Mouse (Mus musculus) G1E (cell line): Measurements from ENCODE around the gene Efcab6. TPM values are rescaled to one million over a fixed set of nuclear protein-coding genes. Genes with fewer than 3 reads are reported as not detected.

ENCODE experiments used
- ATAC-seq: 2 replicates; pipeline ENCODE4 v1.8.0; 2016; ENCODE audit warnings: mild to moderate bottlenecking; ENCODE audit not compliant: insufficient number of reproducible peaks, poor library complexity, low FRiP score, severe bottlenecking; ENCODE audit errors: extremely low read depth
- DNase-seq: peaks from one replicate; pipeline ENCODE4 v3.0.0; 2012; ENCODE audit warnings: low spot score
- H3K27me3 ChIP-seq: 2 replicates; pipeline ENCODE4 v1.6.1; 2012; ENCODE audit warnings: mild to moderate bottlenecking, low read length, inconsistent platforms; ENCODE audit not compliant: insufficient read depth
- H3K36me3 ChIP-seq: replicated peaks from 2 replicates; pipeline ENCODE3; 2012; ENCODE audit warnings: mild to moderate bottlenecking, inconsistent platforms
- H3K4me1 ChIP-seq: 2 replicates; pipeline ENCODE4 v1.6.1; 2012; ENCODE audit warnings: low read depth, low read length, inconsistent platforms, mixed read lengths; ENCODE audit not compliant: insufficient read depth
- H3K4me3 ChIP-seq: 2 replicates; pipeline ENCODE4 v1.5.1; 2012; ENCODE audit warnings: low read depth, mild to moderate bottlenecking, inconsistent platforms, low read length, moderate library complexity, mixed read lengths
- H3K9me3 ChIP-seq: replicated peaks from 2 replicates; pipeline ENCODE4 v1.6.1; 2012; ENCODE audit warnings: inconsistent platforms
- CTCF ChIP-seq: IDR thresholded peaks from 2 replicates; pipeline ENCODE4 v1.5.1; 2012; ENCODE audit warnings: low read depth, low read length, inconsistent platforms, mixed read lengths
- GATA1 ChIP-seq: IDR thresholded peaks from 2 replicates; pipeline ENCODE4 v1.6.1; 2012; ENCODE audit warnings: borderline replicate concordance, low read length, inconsistent platforms, mixed read lengths
- GATA2 ChIP-seq: IDR thresholded peaks from 2 replicates; pipeline ENCODE4 v1.6.1; 2012; ENCODE audit warnings: low read depth, low read length, inconsistent platforms, borderline replicate concordance
- POLR2AphosphoS5 ChIP-seq: IDR thresholded peaks from 2 replicates; pipeline ENCODE4 v1.6.1; 2012; ENCODE audit warnings: low read depth, low read length, inconsistent platforms; ENCODE audit not compliant: insufficient replicate concordance
- TAL1 ChIP-seq: conservative IDR thresholded peaks from 2 replicates; pipeline ENCODE4 v1.6.1; 2012; ENCODE audit warnings: low read depth, low read length, inconsistent platforms, mixed read lengths
- polyA plus RNA-seq: library from polyadenylated mRNA; stranded (reverse); fragments of >175 nt; gene quantifications from 2 replicates; pipeline ENCODE4 v1.2.3, GENCODE M21; 2012
- total RNA-seq, 2 experiments: library from RNA; stranded (forward) in 1 of 2; stranded (reverse) in 1 of 2; fragments of 200-1000 nt in 1 of 2; fragments of >200 nt in 1 of 2; fragmentation: Nextera tagmentation in 1 of 2; gene quantifications; 2 replicates each; pipeline ENCODE4 v1.2.3; 2014 to 2017

Gene Efcab6
- total and polyA plus RNA-seq, 3 experiments: not detected

GRCm38 (mm10) chr15:83829226-83829625 is 236.0 kb downstream of the Efcab6 start:
- no peak for TF ChIP-seq GATA1
- TF ChIP-seq TAL1: no peak
- TF ChIP-seq GATA2: no peak
- no peak for TF ChIP-seq CTCF
- no peak for TF ChIP-seq POLR2AphosphoS5
- Histone ChIP-seq H3K4me1 (no peaks in the 10 kb centered on the region), H3K27me3 (no peaks in the 10 kb centered on the region), H3K36me3 (no peaks in the 10 kb centered on the region), H3K4me3 (no peak overlapping the region), H3K9me3 (peaks cover 85% of the 10 kb centered on the region)
- ATAC-seq: no peak
- DNase-seq: no peak

GRCm38 (mm10) chr15:83828011-83828410 is 237.2 kb downstream of the Efcab6 start:
- Histone ChIP-seq H3K27me3 (no peaks in the 10 kb centered on the region), H3K4me3 (no peak overlapping the region), H3K36me3 (no peaks in the 10 kb centered on the region), H3K4me1 (no peaks in the 10 kb centered on the region), H3K9me3 (peaks cover 77% of the 10 kb centered on the region)
- TF ChIP-seq GATA1 (no peak), TAL1 (no peak), POLR2AphosphoS5 (no peak), GATA2 (no peak), CTCF (no peak)
- DNase-seq: no peak
- no peak for ATAC-seq

Other genes with a start within 250 kb of the Efcab6 start
- not detected in 2 replicates for gene Sult4a1, start 40.4 kb upstream of the Efcab6 start, total RNA-seq (2014; fragmentation: Nextera tagmentation)
- gene Sult4a1, start 40.4 kb upstream of the Efcab6 start, total RNA-seq (2017): not detected in 2 replicates
- 0.02 TPM in 1 of 2 replicates, not detected in the other for gene Sult4a1, start 40.4 kb upstream of the Efcab6 start, polyA plus RNA-seq
- not detected in 2 replicates for gene Pnpla5, start 57.8 kb upstream of the Efcab6 start, total RNA-seq (2014; fragmentation: Nextera tagmentation)
- gene Pnpla5, start 57.8 kb upstream of the Efcab6 start, total RNA-seq (2017): not detected in 2 replicates
- not detected in 2 replicates for gene Pnpla5, start 57.8 kb upstream of the Efcab6 start, polyA plus RNA-seq
- not detected in 2 replicates for gene Pnpla3, start 102.5 kb upstream of the Efcab6 start, total RNA-seq (2014; fragmentation: Nextera tagmentation)
- not detected in 2 replicates for gene Pnpla3, start 102.5 kb upstream of the Efcab6 start, total RNA-seq (2017)
- gene Pnpla3, start 102.5 kb upstream of the Efcab6 start, polyA plus RNA-seq: not detected in 2 replicates
- 52.4 and 61.4 TPM in 2 replicates for gene Samm50, start 126.9 kb upstream of the Efcab6 start, total RNA-seq (2014; fragmentation: Nextera tagmentation)
- 43.6 and 46.5 TPM in 2 replicates for gene Samm50, start 126.9 kb upstream of the Efcab6 start, total RNA-seq (2017)
- 32.8 and 51.2 TPM in 2 replicates for gene Samm50, start 126.9 kb upstream of the Efcab6 start, polyA plus RNA-seq
- gene Parvb, start 166.7 kb upstream of the Efcab6 start, total RNA-seq (2014; fragmentation: Nextera tagmentation): 3.9 TPM in 1 of 2 replicates, not detected in the other
- not detected in 2 replicates for gene Parvb, start 166.7 kb upstream of the Efcab6 start, total RNA-seq (2017)
- 0.04 TPM in 2 replicates for gene Parvb, start 166.7 kb upstream of the Efcab6 start, polyA plus RNA-seq